Mouse (Mus musculus): ENCODE results near the gene Il2ra.
"Not testable (repeated sequence)": the region's sequence is repeated elsewhere in the genome, so short reads cannot be mapped to it uniquely, and the experiment has no call there.

Il2ra gene

GRCm38 (mm10) chr2:11642451-11642941 is at the start of gene Il2ra:
Gene Il2ra, plus strand, starts transcription at chr2:11642807.
- DNase-seq (ENCODE audit: inconsistent ontology term), result no peak

GRCm38 (mm10) chr2:11596690-11597089 is 45.9 kb upstream of the Il2ra start:
- peak; percentile 1 for DNase-seq (ENCODE audit: inconsistent ontology term)

- no peak for DNase-seq (ENCODE audit: inconsistent ontology term)
Measured at GRCm38 (mm10) chr2:11597906-11598305, 44.7 kb upstream of the Il2ra start.

GRCm38 (mm10) chr2:11601795-11602194 is 40.8 kb upstream of the Il2ra start:
- no peak for DNase-seq (ENCODE audit: inconsistent ontology term)

GRCm38 (mm10) chr2:11602506-11603489 is 39.8 kb upstream of the Il2ra start:
- peak; percentile 92 for DNase-seq (ENCODE audit: inconsistent ontology term)

GRCm38 (mm10) chr2:11604053-11604452 is 38.6 kb upstream of the Il2ra start, which contains the start of gene Rbm17:
Gene Rbm17, minus strand, starts transcription at chr2:11604153.
- DNase-seq (ENCODE audit: inconsistent ontology term), result no peak

- DNase-seq (ENCODE audit: inconsistent ontology term), result no peak
Measured at GRCm38 (mm10) chr2:11604911-11605310, 37.7 kb upstream of the Il2ra start.

GRCm38 (mm10) chr2:11606718-11607117 is 35.9 kb upstream of the Il2ra start:
- not testable (repeated sequence) for DNase-seq (ENCODE audit: inconsistent ontology term)

GRCm38 (mm10) chr2:11612939-11613338 is 29.7 kb upstream of the Il2ra start:
- not testable (repeated sequence) for DNase-seq (ENCODE audit: inconsistent ontology term)

- DNase-seq (ENCODE audit: inconsistent ontology term), result no peak
Measured at GRCm38 (mm10) chr2:11616846-11617245, 25.8 kb upstream of the Il2ra start.

GRCm38 (mm10) chr2:11619598-11619997 is 23.0 kb upstream of the Il2ra start:
- no peak for DNase-seq (ENCODE audit: inconsistent ontology term)

GRCm38 (mm10) chr2:11623173-11623572 is 19.4 kb upstream of the Il2ra start:
- DNase-seq (ENCODE audit: inconsistent ontology term), result no peak

- DNase-seq (ENCODE audit: inconsistent ontology term), result no peak
Measured at GRCm38 (mm10) chr2:11623726-11624125, 18.9 kb upstream of the Il2ra start.

- DNase-seq (ENCODE audit: inconsistent ontology term), result no peak
Measured at GRCm38 (mm10) chr2:11625890-11626289, 16.7 kb upstream of the Il2ra start, which contains the start of gene Gm17490. Gene Gm17490, minus strand, starts transcription at chr2:11626264.

GRCm38 (mm10) chr2:11635035-11635434 is 7.6 kb upstream of the Il2ra start:
- no peak for DNase-seq (ENCODE audit: inconsistent ontology term)

GRCm38 (mm10) chr2:11635471-11636137 is 7.0 kb upstream of the Il2ra start:
- no peak for DNase-seq (ENCODE audit: inconsistent ontology term)

- no peak for DNase-seq (ENCODE audit: inconsistent ontology term)
Measured at GRCm38 (mm10) chr2:11636138-11636480, 6.5 kb upstream of the Il2ra start.

GRCm38 (mm10) chr2:11637115-11637514 is 5.5 kb upstream of the Il2ra start:
- no peak for DNase-seq (ENCODE audit: inconsistent ontology term)

- no peak for DNase-seq (ENCODE audit: inconsistent ontology term)
Measured at GRCm38 (mm10) chr2:11644057-11644456, 1.4 kb downstream of the Il2ra start.

- DNase-seq (ENCODE audit: inconsistent ontology term), result no peak
Measured at GRCm38 (mm10) chr2:11645297-11645696, 2.7 kb downstream of the Il2ra start.

GRCm38 (mm10) chr2:11651476-11651875 is 8.9 kb downstream of the Il2ra start:
- DNase-seq (ENCODE audit: inconsistent ontology term), result no peak

GRCm38 (mm10) chr2:11652196-11652595 is 9.6 kb downstream of the Il2ra start:
- DNase-seq (ENCODE audit: inconsistent ontology term), result no peak
